Mouse (Mus musculus): Measurements from ENCODE around the gene Hist1h4f.
"Not testable (repeated sequence)": the region's sequence is repeated elsewhere in the genome, so short reads cannot be mapped to it uniquely, and the experiment has no call there.

The Hist1h4f gene

DNA sequence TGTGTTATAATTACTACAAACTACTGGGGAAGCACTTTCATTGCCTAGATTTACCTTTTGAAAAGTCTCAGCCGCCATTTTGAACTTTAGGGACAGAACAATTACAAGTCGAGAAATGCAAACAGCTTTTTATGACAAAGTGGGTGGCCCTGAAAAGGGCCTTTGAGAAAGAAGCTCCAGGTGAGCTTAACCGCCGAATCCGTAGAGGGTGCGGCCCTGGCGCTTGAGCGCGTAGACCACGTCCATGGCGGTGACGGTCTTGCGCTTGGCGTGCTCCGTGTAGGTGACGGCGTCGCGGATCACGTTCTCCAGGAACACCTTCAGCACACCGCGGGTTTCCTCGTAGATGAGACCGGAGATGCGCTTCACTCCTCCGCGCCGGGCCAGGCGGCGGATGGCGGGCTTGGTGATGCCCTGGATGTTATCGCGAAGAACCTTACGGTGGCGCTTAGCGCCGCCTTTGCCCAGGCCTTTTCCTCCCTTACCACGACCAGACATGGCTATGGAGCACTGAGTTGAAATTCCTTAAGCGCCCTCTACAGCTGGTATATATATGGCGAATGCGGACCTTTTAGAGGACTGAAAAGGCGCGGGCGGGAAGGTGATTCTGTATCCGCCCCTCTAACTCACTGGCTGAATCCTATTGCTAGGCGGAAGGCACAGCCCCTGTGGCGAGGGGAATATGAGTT, at the start of gene Hist1h4f:
Hist1h4f (minus strand) TSS at position 503 of the 689 bp plus-strand sequence.
- DNase-seq (ENCODE audit: low spot score): peak; percentile 82

DNA sequence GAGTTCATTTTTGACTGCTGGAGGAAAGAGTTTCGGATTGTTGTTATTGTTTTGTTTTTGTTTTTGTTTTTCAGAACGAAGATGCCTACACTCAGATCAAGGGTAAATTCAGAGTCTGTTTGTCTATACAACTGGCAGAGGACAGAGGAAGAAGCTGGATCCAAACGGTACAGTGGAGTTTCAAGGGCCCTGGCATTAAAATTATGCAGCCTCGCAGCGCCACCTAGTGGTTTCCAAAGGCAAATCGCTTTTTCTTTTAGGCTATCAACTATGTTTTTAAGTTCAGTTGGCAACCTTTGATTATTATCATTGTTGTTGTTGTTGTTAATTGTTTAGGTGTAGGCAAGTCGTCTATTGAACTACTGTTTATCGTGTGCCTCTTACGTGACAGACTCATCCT, 46.5 kb upstream of the Hist1h4f start:
- no peak for DNase-seq (ENCODE audit: low spot score)

DNA sequence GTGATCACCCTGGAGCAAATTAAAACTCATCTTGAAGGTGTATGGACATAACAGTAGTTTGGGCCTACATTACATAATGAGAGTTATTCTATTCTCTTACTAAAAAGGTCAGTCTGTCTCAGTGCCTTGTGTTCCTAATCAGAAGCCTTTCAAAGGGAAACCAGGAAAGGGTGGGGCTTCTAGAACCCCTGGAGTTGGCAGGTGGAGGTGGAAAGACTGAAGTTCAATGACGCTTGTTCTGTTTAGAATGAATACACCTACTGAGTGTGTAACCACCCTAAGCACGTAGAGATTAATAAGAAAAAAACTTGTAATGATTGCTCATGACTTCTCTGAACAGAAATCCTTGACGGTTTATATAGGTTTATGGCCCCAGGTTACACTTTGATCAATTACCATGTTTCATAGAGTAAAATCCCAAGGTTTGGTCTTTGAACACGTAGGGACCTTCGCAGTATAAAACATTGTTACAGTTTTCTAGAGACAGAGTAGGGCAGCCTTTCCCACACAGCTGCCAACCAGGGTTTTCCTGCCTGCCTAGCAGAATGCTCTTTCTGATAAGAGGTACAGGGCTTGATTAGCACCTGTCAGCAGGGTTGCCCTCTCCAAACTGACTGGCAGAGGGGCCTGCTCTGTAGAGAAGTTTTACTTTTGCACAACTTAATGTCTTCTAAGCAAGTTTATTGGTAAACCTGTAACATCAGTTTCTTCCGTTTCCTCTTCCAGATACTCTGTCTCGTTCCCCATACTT, 44.3 kb upstream of the Hist1h4f start:
- DNase-seq (ENCODE audit: low spot score): no peak

DNA sequence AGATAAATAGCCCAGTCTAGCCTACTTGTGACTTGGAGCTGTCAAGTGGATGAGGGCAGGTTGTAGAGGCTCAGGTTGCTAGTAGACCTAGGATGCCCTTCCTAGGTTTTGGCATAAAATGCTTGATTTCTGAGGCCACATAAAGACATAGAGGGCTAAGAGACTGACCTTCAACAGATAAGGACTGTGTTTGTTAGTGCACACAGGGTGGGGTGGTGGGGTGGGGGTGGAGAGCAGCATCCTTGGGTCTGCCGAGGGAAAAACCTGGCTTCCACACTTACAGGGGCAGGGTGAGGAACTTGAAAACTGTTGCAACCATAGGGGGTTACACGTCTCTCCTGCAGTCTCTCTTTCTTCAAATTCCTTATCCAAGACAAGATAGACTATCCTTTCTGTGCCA, 43.7 kb upstream of the Hist1h4f start:
- DNase-seq (ENCODE audit: low spot score): no peak

DNA sequence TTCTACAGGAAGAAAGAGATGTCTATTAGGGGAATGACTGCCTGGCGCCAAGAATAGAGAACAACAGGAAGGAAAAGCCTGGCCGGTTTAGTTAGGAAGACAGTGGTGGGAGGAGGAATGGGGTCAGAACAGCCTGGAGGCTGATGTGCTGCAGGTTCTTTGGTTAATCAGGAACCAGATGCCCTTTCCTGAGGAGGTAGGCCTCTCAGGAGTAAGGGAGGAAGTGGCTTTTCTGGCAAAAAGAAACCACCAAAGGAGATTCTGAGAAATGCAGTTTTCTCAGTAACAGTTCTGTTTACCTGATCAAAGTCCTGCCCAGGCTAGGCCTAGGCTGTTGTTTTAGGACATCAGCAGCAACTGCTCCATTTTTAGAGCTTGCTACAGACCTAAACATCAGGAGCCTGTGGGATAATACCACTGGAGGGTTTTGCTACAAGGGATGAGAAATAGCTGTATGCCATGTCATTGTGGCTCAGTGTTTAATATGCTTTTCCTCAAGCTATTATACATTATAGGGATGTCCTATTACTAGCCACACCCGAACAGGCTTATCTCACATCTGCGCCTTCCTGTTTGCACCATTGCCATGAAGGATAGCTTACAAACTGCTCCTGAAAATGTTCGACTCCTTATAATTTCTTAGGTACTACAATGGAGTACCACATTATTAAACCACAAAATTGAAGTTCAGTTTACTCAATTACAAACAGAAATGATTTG, 41.8 kb upstream of the Hist1h4f start:
- no peak for DNase-seq (ENCODE audit: low spot score)

DNA sequence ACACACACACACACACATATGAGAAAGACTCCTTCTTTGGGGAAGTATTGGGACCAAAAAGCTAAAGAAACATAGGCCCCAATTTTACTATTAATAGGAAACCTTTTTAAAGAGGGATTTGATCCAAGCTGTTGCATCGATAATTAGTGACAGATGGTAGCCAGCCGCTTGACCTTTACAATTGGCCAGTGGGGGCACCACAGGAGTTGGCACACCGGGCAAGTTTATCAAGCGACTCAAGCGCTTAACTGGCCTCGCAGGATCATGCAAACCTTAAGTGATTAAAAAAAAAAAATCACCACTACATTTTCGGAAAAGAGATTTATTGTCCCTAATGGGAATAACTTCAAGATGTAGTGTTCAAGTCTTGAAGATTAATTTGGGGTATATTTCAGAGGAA, 41.2 kb upstream of the Hist1h4f start:
- DNase-seq (ENCODE audit: low spot score): no peak

DNA sequence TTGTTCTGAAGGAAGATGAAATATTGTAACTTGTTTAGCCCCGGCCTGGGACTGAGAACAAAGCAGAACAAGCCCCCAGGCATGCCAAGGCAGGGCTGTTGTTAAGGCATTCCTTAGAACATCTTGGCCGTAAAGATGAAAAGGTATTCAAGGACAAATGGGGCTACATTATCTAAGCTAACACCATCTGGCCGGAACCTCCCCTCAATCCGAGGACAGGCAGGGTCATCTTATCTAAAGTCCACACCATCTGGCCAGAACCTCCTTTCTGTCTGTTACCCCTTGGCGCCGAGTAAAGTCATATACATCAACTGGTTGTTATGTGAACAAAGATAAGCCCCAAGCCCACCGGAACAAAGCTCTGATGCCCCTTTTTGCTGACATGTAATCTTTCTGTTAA, 40.4 kb upstream of the Hist1h4f start:
- DNase-seq (ENCODE audit: low spot score): not testable (repeated sequence)

DNA sequence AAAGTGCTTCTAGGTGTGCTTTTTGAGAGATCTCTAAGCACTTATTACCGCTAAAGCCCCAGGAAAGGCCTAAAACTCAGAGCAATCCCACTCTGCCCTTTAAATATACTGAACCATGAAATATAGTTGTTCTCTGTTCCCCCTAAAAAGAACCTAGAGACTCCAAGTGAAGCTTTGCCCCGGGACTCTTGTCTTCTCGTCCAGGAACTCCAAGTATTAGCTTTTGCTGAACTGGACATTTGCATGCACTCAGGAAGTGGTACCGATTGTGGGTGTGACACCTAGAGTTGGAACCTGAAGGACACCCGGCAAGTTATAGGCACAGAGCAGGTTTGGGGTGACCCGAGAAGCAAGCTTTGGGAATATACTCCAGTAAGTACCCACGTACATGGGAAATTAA, 39.8 kb upstream of the Hist1h4f start:
- DNase-seq (ENCODE audit: low spot score): no peak

DNA sequence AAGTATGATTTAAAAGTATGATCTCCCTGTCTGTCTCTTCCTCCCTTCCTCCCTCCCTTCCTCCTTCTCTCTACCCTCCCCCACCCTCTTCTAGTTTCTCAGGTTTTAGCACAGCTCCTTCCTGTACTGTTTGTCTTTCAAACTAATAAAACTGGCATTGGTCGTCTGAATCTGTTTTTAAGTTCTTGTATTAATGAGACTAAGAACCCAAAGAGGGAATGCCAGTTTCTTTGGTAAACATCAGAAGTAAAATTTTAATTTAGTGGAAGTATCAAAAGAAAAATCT, 35.4 kb upstream of the Hist1h4f start:
- no peak for DNase-seq (ENCODE audit: low spot score)

DNA sequence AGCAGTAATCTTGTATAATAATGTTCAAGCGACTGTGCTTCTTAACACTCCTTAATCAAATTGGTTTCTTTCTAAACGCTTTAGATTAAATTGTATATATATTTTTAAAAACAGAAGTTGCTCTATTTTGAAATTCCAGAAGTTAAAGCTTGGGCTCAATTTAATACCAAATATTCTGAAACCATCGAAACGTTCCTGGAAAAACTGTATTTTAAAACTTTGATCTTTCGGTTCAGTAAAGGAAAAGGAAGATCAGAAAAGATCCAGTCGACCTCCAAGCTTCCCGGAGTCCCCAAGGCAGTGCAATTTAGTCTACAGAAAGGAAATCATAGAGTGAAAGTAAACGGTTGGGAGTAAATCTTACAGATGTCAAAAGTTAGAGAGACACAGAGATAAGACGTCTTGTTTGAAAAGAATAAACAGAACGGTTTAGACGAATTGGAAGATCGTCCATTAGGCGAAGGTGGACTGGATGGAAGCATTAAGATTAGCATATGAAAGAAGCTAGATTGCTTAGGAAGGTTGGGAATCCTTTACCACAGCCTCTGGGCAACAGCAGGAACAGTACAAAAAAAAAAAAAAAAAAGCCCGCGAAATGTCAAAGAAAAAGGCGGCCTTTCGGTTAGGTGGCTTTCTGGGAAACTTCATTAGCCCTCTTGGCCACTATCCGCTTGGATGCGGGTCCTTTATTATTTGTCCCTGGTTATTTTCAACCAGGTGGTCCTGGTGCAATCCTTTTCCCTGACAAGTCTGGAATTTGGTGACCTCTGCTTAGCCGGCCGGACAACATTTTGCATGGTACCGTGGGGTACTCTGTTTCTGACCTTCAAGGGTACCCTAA, 34.9 kb upstream of the Hist1h4f start:
- no peak for DNase-seq (ENCODE audit: low spot score)

DNA sequence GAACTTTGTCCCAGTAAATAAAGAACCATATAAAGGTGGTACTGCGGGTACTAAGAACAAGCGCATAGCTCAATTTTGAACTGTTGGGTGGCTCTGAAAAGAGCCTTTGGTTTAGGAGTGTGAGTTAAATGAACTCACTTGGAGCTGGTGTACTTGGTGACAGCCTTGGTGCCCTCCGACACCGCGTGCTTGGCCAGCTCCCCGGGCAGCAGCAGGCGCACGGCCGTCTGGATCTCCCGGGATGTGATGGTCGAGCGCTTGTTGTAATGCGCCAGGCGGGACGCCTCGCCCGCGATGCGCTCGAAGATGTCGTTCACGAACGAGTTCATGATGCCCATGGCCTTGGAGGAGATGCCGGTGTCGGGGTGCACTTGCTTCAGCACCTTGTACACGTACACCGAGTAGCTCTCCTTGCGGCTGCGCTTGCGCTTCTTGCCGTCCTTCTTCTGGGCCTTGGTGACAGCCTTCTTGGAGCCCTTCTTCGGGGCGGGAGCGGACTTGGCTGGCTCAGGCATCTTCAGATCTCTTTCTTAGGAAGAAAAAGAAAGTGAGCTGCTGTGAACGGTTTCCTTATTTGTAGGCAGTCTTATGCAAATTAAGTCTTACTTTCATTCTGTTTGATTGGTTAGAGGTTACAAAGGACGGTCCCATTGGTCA, 34.1 kb upstream of the Hist1h4f start:
- DNase-seq (ENCODE audit: low spot score): peak; percentile 68

DNA sequence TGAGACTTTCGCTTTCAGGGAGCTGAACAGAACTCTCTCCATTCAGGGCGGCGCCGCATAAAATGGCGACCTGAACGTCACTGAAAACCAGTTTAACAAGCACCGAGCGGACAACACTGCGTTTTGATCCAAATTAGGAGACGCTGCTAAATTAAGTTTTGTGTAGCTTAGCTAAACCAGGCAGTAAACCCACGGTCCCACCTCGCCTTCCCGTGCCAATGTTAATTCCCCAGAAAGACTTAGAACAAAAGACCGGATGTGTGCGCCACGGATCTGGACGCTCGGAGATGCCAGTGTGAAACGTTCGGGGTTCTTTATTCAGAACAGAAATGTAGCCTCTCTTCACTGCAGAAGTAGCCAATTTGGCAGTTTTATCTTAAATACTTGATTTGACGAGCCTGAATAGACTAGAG, 33.6 kb upstream of the Hist1h4f start:
- DNase-seq (ENCODE audit: low spot score): peak; percentile 27

DNA sequence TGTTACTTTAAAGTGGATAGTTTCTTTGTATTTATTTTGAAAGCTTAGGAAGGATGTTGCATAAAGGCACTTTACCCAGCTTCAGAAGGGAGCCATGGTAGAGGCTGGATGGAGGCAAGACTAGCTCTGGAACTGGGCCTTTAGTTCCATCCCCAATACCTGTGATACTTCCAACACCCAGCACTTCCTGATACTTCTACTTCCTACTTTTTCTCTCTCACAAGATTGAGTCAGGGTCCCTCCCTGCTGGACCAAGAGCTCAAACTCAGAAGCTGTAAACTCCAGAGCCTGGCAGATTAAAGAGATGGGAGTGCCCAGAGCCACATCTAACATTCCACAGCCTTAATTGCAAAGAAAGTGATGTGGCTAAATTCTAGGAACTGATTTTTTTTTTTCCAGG, 32.9 kb upstream of the Hist1h4f start:
- DNase-seq (ENCODE audit: low spot score): no peak

DNA sequence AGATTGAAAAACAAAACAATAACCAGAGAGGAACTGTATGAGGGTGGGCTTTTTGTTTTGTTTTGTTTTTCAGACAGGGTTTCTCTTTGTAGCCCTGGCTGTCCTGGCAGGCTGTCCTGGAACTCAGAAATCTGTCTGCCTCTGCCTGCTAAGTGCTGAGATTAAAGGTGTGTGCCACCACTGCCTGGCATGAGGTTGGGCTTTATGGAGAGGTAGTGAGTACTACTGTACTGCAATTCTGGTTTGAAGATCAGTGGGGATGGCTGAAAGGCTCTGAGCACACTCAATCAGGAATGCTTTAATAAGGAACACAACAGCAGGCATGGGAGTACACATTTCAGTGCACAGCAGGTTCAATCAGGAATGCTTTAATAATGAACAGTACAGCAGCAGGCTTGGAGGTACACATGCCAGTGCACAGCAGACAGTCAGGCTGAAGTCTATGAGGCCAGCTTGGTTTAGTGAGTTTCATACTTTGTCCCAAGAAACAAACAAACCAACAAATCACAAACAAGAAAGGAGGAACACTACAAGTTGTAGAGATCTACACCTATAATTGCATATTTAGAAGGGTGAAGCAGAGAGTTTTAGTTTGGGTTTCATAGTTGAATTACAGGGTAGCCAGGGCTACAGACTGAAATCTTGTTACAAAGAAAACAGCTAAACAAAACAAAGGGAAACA, 32.1 kb upstream of the Hist1h4f start:
- no peak for DNase-seq (ENCODE audit: low spot score)

DNA sequence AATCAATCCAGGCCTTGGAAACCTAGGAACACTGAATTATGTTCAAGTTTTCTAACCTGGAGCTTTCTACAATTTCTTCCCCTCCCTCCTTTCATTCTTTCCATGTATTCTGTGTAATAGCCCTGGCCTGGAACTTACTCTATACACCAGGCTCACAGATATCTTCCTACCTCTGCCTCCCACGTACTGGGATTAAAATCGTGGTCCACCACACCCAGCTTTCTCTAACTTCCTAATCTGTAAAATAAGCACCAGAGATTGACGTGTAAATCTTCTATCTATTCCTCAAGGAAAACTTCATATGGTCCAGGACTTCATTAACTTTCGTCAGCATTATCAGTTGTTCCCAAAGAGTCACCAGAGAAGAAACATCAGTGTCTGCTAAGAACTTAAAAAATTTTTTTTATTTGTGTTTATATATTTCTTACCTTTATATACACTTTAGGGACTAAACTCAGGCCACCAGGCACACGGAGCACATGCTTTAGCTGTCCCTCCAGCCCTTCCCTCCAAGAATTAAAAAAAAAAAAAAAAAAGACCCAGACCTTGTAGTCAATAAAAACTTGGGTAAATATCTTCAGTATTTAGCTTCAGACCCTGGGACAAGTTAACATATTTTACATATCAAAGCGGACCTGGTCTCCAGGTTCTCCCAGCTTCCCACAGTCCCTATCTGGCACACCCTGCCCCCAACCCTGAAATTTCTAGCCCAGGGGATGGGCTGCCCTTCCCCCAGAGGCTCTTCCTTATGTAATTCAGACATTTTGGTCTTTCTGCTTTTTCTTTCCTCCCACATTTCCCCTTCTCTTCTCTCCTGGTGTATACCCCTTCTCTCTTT, 31.0 kb upstream of the Hist1h4f start:
- DNase-seq (ENCODE audit: low spot score): no peak

DNA sequence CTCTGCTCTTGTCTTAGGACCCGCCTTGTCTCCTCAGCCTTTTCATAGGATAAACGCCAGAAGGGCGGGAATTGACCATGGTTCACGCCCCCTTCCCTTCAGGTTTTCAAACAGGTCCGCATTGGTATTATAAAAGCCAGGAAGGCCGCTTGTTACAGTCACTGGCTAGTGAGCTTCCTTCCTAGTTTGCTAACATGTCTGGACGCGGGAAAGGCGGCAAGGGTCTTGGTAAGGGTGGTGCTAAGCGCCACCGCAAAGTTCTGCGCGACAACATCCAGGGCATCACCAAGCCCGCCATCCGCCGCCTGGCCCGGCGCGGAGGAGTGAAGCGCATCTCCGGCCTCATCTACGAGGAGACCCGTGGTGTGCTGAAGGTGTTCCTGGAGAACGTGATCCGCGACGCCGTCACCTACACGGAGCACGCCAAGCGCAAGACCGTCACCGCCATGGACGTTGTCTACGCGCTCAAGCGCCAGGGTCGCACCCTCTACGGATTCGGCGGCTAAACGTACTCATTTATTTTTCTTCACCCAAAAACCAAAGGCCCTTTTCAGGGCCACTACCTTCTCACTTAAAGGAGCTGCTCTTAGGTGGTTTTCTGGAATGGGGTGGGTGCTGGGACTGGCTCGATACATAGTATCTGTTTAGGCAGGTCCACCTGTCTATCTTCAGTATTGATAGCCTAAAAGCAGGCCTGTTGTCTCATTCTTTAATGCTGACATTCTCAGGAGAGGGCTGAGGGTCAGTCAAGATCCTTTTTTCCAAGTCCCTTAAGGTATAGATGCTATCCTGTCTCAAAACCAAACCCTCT, 30.2 kb upstream of the Hist1h4f start, which contains the start of gene Hist1h4d:
Hist1h4d (plus strand) TSS at position 191 of the 811 bp plus-strand sequence.
- DNase-seq (ENCODE audit: low spot score): peak; percentile 94

DNA sequence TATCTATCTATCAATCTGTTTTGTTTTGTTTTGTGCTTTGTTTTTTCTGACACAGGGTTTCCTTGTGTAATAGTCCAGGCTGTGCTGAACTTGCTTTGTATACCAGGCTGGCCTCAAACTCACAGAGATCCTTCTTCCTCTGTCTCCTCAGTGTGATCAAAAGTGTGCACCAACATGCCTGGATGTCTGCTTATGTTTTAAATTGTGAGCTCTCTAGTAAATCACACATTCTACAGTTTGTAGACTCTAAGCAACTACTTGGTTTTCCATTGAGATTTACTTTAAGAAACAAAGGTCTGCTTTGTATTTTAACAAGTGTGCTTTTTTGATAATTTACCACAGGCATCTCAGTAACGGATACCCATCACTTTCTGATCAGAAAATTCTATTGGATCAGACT, 26.4 kb upstream of the Hist1h4f start:
- DNase-seq (ENCODE audit: low spot score): no peak

DNA sequence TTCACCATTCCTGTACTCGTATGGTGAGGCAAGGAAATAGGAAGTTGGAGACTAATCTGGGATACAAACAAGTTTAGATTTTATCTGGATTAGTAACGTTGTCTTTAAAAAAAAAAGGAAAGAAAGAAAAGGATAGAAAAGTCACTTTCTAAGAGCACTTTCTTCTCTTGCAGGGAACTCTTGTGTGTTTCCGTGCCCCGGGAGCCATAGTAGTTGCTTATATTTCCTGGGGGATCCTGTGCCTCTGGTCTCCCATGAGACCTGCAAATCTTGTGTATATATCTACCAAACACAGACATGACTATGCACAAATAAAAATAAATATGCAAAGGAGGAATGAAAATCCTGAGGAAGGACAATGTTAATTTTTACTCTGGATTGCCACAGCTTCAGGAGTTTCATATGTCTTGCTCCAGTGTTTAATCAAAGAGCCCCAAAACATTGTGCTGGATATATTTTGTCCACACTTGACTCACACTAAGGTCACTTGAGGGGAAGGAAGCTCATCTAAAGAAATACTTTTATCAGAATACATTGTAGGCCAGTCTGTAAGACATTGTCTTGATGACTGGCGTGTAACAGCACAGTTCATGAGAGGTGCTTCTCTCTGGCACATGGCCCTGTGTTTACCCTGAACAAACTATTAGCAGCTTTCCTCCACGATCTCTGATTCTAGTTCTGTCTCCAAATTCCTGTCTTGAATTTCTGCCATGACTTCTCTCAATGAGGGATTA, 25.6 kb upstream of the Hist1h4f start:
- no peak for DNase-seq (ENCODE audit: low spot score)

Measured in ovary, adult 18-20 months (tissue).